Mouse (Mus musculus) gastrocnemius, postnatal 36 days (tissue): ENCODE results near the gene Cyth3. TPM values are rescaled to one million over a fixed set of nuclear protein-coding genes. Genes with fewer than 3 reads are reported as not detected.
A peak's percentile ranks its signal among the peaks of the same experiment; 100 is the strongest.

Experiments used
- DNase-seq, 2 experiments: peaks; one replicate each; pipeline ENCODE4 v3.0.0; 2022
- intact Hi-C: fragments of 180-260 bp; cut with DNase I; formaldehyde crosslinking; loops from one replicate; pipeline ENCODE4 v1.15.1; 2025
- total RNA-seq, 2 experiments: library from RNA; stranded (reverse); gene quantifications; 2 replicates each; pipeline ENCODE4 v1.2.3; 2021

Cyth3 gene
- total RNA-seq, 2 experiments from 2014 or later, result 12.2 to 13.8 TPM

GRCm38 (mm10) chr5:143690926-143691325 lies 68.7 kb downstream of the Cyth3 start:
- intact Hi-C loops, result no loop called here
- DNase-seq, result no peak

- intact Hi-C loops, result no loop called here
- peak in 1 of 2 experiments; percentile 13 for DNase-seq
Observed at GRCm38 (mm10) chr5:143696323-143696722, 74.1 kb downstream of the Cyth3 start.

- intact Hi-C loops, result no loop called here
- DNase-seq, result no peak
Observed at GRCm38 (mm10) chr5:143698454-143698853, 76.2 kb downstream of the Cyth3 start.

GRCm38 (mm10) chr5:143700247-143700646 lies 78.0 kb downstream of the Cyth3 start:
- intact Hi-C loops, result loop anchor here (5.0 kb wide), 1 partner anchor 78 kb away; the partner anchor contains the start of gene Cyth3
- no peak for DNase-seq

- intact Hi-C loops, result loop anchor here (5.0 kb wide), 1 partner anchor 79 kb away; the partner anchor contains the start of gene Cyth3
- no peak for DNase-seq
Observed at GRCm38 (mm10) chr5:143701074-143701473, 78.8 kb downstream of the Cyth3 start.

- DNase-seq, result no peak
- intact Hi-C loops, result loop anchor here (5.0 kb wide), 1 partner anchor 83 kb away; the partner anchor contains the start of gene Cyth3
Observed at GRCm38 (mm10) chr5:143704875-143705658, 82.8 kb downstream of the Cyth3 start.

GRCm38 (mm10) chr5:143705659-143705982 lies 83.4 kb downstream of the Cyth3 start:
- no peak for DNase-seq
- intact Hi-C loops, result no loop called here

- no peak for DNase-seq
- intact Hi-C loops, result no loop called here
Observed at GRCm38 (mm10) chr5:143706030-143706821, 84.0 kb downstream of the Cyth3 start.

- no peak for DNase-seq
- intact Hi-C loops, result no loop called here
Observed at GRCm38 (mm10) chr5:143706822-143707200, 84.6 kb downstream of the Cyth3 start.

- intact Hi-C loops, result loop anchor here (10.0 kb wide), 1 partner anchor 277 kb away; no protein-coding TSS in a partner anchor
- DNase-seq, result peak; percentile 48 to 57
Observed at GRCm38 (mm10) chr5:143711326-143711725, 89.1 kb downstream of the Cyth3 start.

- intact Hi-C loops, result loop anchor here (2.0 to 10.0 kb wide), 2 partner anchors 143 to 277 kb away; no protein-coding TSS in a partner anchor
- DNase-seq, result peak in 1 of 2 experiments; percentile 11
Observed at GRCm38 (mm10) chr5:143712011-143712800, 90.0 kb downstream of the Cyth3 start.

- intact Hi-C loops, result no loop called here
- DNase-seq, result no peak
Observed at GRCm38 (mm10) chr5:143721962-143722361, 99.7 kb downstream of the Cyth3 start.

GRCm38 (mm10) chr5:143730915-143731314 lies 108.7 kb downstream of the Cyth3 start:
- DNase-seq, result no peak
- intact Hi-C loops, result no loop called here

- peak in 1 of 2 experiments; percentile 7 for DNase-seq
- intact Hi-C loops, result loop anchor here (1.0 to 2.0 kb wide), 2 partner anchors 27 to 185 kb away; no protein-coding TSS in a partner anchor
Observed at GRCm38 (mm10) chr5:143731483-143732112, 109.4 kb downstream of the Cyth3 start.

GRCm38 (mm10) chr5:143732180-143732891 lies 110.1 kb downstream of the Cyth3 start, which contains the start of gene Usp42:
Gene Usp42 (minus strand): TSS chr5:143732280.
- DNase-seq, result peak; percentile 91 to 95
- intact Hi-C loops, result loop anchor here (1.0 to 2.0 kb wide), 2 partner anchors 26 to 184 kb away; no protein-coding TSS in a partner anchor

GRCm38 (mm10) chr5:143749630-143750208 lies 127.5 kb downstream of the Cyth3 start:
- no peak for DNase-seq
- intact Hi-C loops, result no loop called here

GRCm38 (mm10) chr5:143755529-143756141 lies 133.4 kb downstream of the Cyth3 start:
- intact Hi-C loops, result no loop called here
- DNase-seq, result no peak

- intact Hi-C loops, result loop anchor here (1.0 kb wide), 1 partner anchor 26 kb away; the partner anchor contains the start of gene Usp42
- DNase-seq, result peak; percentile 76 to 82
Observed at GRCm38 (mm10) chr5:143757755-143758443, 135.7 kb downstream of the Cyth3 start.
